16 mouse cellular contexts compared by ENCODE assay signal in the genomic region with DNA sequence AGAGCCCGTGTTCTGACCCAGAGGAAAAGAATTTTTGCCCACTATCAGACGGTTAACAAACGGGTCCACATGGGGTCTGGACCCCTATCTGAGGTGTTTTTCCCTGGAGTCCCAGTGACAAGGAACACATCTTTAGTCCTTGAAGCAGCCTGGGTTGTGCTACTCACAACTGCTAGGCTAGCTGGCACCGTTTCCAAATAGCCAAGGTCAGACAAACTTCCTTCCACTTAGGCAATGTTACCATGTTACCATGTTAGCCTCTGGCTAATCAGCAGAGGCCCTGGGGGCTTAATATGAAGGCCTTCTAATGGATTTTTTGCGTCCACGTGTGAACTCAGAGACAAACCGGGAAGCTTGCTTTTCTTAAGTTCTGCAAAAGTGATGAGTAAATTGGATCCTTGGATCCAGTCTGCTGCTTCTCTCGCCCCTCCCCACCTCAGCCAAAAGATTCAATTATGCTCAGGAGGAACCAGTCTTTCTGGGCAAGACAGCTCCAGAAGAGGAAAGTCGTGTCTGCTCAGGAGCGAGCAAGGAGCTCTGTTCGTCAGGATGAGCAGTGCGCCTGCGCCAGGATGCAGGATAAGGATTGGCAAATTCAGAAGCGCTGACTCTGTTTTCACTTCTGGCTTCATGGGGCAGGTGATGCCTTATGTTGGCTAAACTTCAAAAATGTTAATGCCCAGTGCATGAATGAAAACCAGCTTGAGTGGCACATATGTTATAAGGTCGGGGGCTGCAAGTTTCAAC.
DNase-seq lines count a peak whose midpoint lies in the region; ATAC-seq lines count a peak whose summit lies in the region.
"Had no signal": no experiment of that assay in that cellular context is flagged by ENCODE, and none has a peak within 500 bp of the region (broad histone marks: within the 10 kb centered on the region; RNA-seq: fewer than 3 reads in every experiment).

No protein-coding gene starts in this region.

- DNase-seq in adrenal gland, adult (ENCODE audit: inconsistent age in 2 of 2, low spot score in 1 of 2) = peak; percentile 22 to 82
- no peak for DNase-seq in adrenal gland, postnatal 4 days (ENCODE audit: low spot score in 2 of 2)
- DNase-seq in heart, postnatal 36 days = no peak
- DNase-seq in left cerebral cortex, adult 18-20 months (ENCODE audit: low spot score in 2 of 2) = peak; percentile 25 to 31
- DNase-seq in left cerebral cortex, adult 8-10 months (ENCODE audit: low spot score in 2 of 2) = no peak
- DNase-seq in testis, postnatal 10 days (ENCODE audit: low spot score) = peak; percentile 43
- DNase-seq in testis, postnatal 14 days (ENCODE audit: low spot score) = no peak
- DNase-seq: cerebellum, adult 2 months; liver; lung, adult 18-20 months; lung, postnatal 36 days had no signal

- peaks cover 93% of the 10 kb centered on the region for H3K4me1 ChIP-seq in heart, embryonic 12.5 days (replicated peaks)

- WGBS in heart, embryonic 12.5 days = 71% methylated on average over 15 of the region's 15 CpGs

- H3K9me3 ChIP-seq in heart, embryonic 12.5 days (replicated peaks) = no peaks in the 10 kb centered on the region
- H3K9me3 ChIP-seq: forebrain, embryonic 12.5 days had no signal

- intact Hi-C loops in heart, postnatal 36 days (cut with DNase I) = no loop called here

- peak overlapping the region; percentile 95 for H3K27ac ChIP-seq in heart, embryonic 12.5 days (ENCODE audit: poor library complexity, severe bottlenecking)
- H3K27ac ChIP-seq: forebrain, embryonic 12.5 days; kidney, postnatal 0 days had no signal

- peak overlapping the region; percentile 37 for H3K9ac ChIP-seq in heart, embryonic 12.5 days
- H3K9ac ChIP-seq: forebrain, embryonic 12.5 days had no signal

- no peak overlapping the region for H3K4me2 ChIP-seq in heart, embryonic 12.5 days
- H3K4me2 ChIP-seq: forebrain, embryonic 12.5 days; midbrain, embryonic 11.5 days had no signal

- ATAC-seq in heart, embryonic 12.5 days (ENCODE audit: insufficient number of reproducible peaks, low FRiP score) = no peak

- H3K36me3 ChIP-seq in heart, embryonic 12.5 days = no peaks in the 10 kb centered on the region
- H3K36me3 ChIP-seq: forebrain, embryonic 12.5 days had no signal

- no peak overlapping the region for H3K4me3 ChIP-seq in heart, embryonic 12.5 days
- H3K4me3 ChIP-seq: forebrain, embryonic 12.5 days; myocyte had no signal

- no peaks in the 10 kb centered on the region for H3K27me3 ChIP-seq in heart, embryonic 12.5 days (replicated peaks)
- H3K27me3 ChIP-seq: forebrain, embryonic 12.5 days had no signal

Comparison
In these comparisons a context has a peak if more than half of its experiments do, and no peak if none do; other contexts are left out.
1. DNase-seq: peak in adrenal gland, adult (2 of 2), left cerebral cortex, adult 18-20 months (2 of 2) and testis, postnatal 10 days (single experiment); none in adrenal gland, postnatal 4 days (0 of 2), heart, postnatal 36 days (0 of 2), left cerebral cortex, adult 8-10 months (0 of 2) and testis, postnatal 14 days (single experiment).